Mouse (Mus musculus) kidney, adult 2 months (tissue): Measurements from ENCODE around the gene Dennd2d.

Experiments used
- CTCF ChIP-seq: fragments of 200-500 bp; conservative IDR thresholded peaks from 2 replicates; pipeline ENCODE4 v1.5.1; 2011; ENCODE audit warnings: low read depth, mild to moderate bottlenecking, control low read depth, low read length, moderate library complexity, mixed read lengths; ENCODE audit not compliant: insufficient read depth, insufficient read length
- POLR2A ChIP-seq: fragments of 200-500 bp; IDR thresholded peaks from one replicate; pipeline ENCODE4 v1.6.1; 2011; ENCODE audit warnings: low read depth, low read length, control low read depth

- TF ChIP-seq CTCF (no peak), POLR2A (no peak)
Observed at GRCm38 (mm10) chr3:106476863-106477262, 5.3 kb upstream of the Dennd2d start.
